Mouse (Mus musculus) ES-Bruce4 (cell line): ENCODE measurements at regions not wholly inside any gene's neighbourhood (a gene's known extent, or its start where the extent isn't known, plus 50 kb on each side); places are given as distances from the start of the nearest gene placed in this dataset.

ENCODE experiments used
- CTCF ChIP-seq: IDR thresholded peaks from one replicate; pipeline ENCODE4 v1.8.1; 2011; ENCODE audit warnings: low read depth, low read length
- EP300 ChIP-seq: IDR thresholded peaks from 2 replicates; pipeline ENCODE4 v1.6.1; 2011; ENCODE audit warnings: low read depth, low read length; ENCODE audit not compliant: insufficient read depth
- POLR2A ChIP-seq: IDR thresholded peaks from one replicate; pipeline ENCODE4 v1.8.1; 2011; ENCODE audit warnings: low read length; ENCODE audit not compliant: insufficient read depth

DNA sequence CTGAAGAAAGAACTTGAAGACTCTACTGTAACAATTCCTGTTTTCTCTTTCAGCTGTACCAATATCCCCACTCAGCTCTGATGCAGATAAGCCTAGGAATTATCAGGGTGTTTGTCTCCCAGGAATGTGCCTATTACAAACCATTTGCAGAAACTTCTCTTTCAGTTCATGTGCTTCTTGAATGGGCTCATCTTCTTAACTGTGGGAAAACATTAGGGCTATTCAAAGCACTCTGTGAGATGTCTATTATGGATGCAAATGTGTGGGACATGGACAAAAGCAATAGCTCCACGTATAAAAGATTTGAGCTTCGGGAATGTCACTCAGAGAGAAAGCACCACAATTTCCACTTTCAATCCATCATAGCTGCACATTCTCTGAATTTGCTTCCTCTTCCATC, 659.0 kb downstream of the Utrn start:
- TF ChIP-seq POLR2A (no peak), CTCF (no peak), EP300 (no peak)
